Mouse (Mus musculus) myocyte (in vitro differentiated cells): ENCODE measurements around the gene F11.

Source experiments
- CEBPB ChIP-seq: IDR thresholded peaks from 2 replicates; pipeline ENCODE4 v1.6.1; 2011; ENCODE audit warnings: mild to moderate bottlenecking, moderate library complexity; ENCODE audit not compliant: poor library complexity, insufficient read depth, severe bottlenecking
- E2F4 ChIP-seq: IDR thresholded peaks from one replicate; pipeline ENCODE4 v1.6.1; 2011; ENCODE audit warnings: mild to moderate bottlenecking, control low read depth, moderate library complexity; ENCODE audit not compliant: insufficient read depth
- MAX ChIP-seq: IDR thresholded peaks from one replicate; pipeline ENCODE4 v1.6.1; 2011; ENCODE audit warnings: low read depth, mild to moderate bottlenecking, control low read depth
- MYOD1 ChIP-seq, 3 experiments: IDR thresholded peaks; one replicate each; pipeline ENCODE4 v1.6.1; 2011; ENCODE audit warnings: control low read depth in 2 of 3, low read depth in 2 of 3, mild to moderate bottlenecking in 2 of 3, moderate library complexity in 1 of 3; ENCODE audit not compliant: insufficient read length in 2 of 3, control insufficient read depth in 1 of 3
- MYOG ChIP-seq, 3 experiments: IDR thresholded peaks; one replicate each; pipeline ENCODE4 v1.6.1; 2011; ENCODE audit warnings: control low read depth in 2 of 3, low read depth in 2 of 3, mild to moderate bottlenecking in 2 of 3; ENCODE audit not compliant: insufficient read length in 2 of 3, control insufficient read depth in 1 of 3, insufficient read depth in 1 of 3
- POLR2A ChIP-seq: IDR thresholded peaks from one replicate; pipeline ENCODE4 v1.6.1; 2011; ENCODE audit warnings: low read depth, mild to moderate bottlenecking, control low read depth, moderate library complexity; ENCODE audit not compliant: insufficient read length
- POLR2AphosphoS2 ChIP-seq: IDR thresholded peaks from one replicate; pipeline ENCODE4 v1.6.1; 2011; ENCODE audit warnings: low read depth, control low read depth; ENCODE audit not compliant: insufficient read length
- REST ChIP-seq: IDR thresholded peaks from one replicate; pipeline ENCODE4 v1.6.1; 2011; ENCODE audit warnings: mild to moderate bottlenecking, control low read depth, moderate library complexity; ENCODE audit not compliant: insufficient read depth, insufficient read length
- SRF ChIP-seq: IDR thresholded peaks from one replicate; pipeline ENCODE4 v1.6.1; 2011; ENCODE audit warnings: low read depth; ENCODE audit not compliant: control insufficient read depth, insufficient read length
- TCF12 ChIP-seq: IDR thresholded peaks from one replicate; pipeline ENCODE4 v1.6.1; 2011; ENCODE audit warnings: mild to moderate bottlenecking, control low read depth; ENCODE audit not compliant: poor library complexity, insufficient read depth, severe bottlenecking
- TCF3 ChIP-seq: IDR thresholded peaks from one replicate; pipeline ENCODE4 v1.6.1; 2011; ENCODE audit warnings: low read depth, control low read depth; ENCODE audit not compliant: insufficient read length
- USF1 ChIP-seq: IDR thresholded peaks from one replicate; pipeline ENCODE4 v1.6.1; 2011; ENCODE audit warnings: low read depth, mild to moderate bottlenecking, control low read depth, moderate library complexity

DNA sequence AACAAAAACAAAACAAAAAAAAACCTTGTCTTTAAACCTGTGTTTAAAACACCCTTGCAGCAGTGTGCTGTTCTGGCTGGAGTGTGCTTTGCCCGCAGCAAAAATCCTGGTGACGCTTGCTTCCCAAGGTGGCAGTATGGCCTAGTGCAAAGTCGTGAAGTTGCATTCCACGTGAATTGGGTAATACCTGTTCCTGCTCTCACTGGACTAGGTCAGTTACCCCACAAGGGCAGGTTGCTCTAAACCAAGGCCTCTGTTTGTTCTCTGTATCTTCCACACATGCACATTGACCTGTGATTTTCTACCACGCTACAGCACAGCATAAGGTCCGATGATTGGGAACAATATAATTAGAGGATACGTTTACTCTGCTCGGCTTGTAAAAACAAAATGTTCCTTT is 19.8 kb upstream of the F11 start:
- no peak for TF ChIP-seq POLR2A
- TF ChIP-seq MYOD1 (IDR thresholded peaks at IDR 0.05; ENCODE audit: control insufficient read depth in 1 of 3, insufficient read length in 2 of 3, low read depth in 2 of 3), result no peak
- no peak for TF ChIP-seq USF1
- TF ChIP-seq MAX, result no peak
- no peak for TF ChIP-seq TCF12
- no peak for TF ChIP-seq CEBPB
- no peak for TF ChIP-seq TCF3
- no peak for TF ChIP-seq E2F4
- TF ChIP-seq POLR2AphosphoS2, result no peak
- no peak for TF ChIP-seq MYOG (IDR thresholded peaks at IDR 0.05; ENCODE audit: control insufficient read depth in 1 of 3, insufficient read depth in 1 of 3, insufficient read length in 2 of 3, low read depth in 2 of 3)
- TF ChIP-seq SRF, result no peak
- no peak for TF ChIP-seq REST
